Comparison of ENCODE assay signal across 8 mouse cellular contexts in the genomic region with DNA sequence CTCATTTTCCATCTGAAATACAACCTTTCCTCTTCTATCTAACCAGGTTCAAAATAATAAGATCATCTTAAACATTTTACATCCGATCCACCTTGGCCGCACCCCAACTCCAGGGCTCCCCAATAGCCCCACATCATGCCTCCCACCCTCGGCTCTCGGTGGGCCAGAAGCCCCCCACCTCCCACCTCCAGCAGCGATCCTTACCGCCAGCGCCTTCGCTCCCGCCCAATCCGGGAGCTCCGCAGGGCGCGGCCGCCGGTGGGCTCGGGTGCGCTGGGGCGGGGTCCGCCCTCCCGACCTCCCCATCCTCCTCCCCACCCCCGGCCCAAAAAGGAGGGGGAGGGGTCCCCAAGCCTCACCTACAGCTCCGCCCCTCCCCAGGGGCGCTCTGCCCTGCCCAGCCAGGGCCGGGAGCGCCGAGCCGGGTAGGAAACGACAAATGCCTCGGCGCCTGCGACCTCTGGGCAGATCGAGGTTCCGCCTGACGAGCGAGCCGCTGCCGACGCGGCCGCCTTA. TPM values are rescaled to one million over a fixed set of nuclear protein-coding genes. Genes with fewer than 3 reads are reported as not detected.
A peak's percentile ranks its signal among the peaks of the same experiment; 100 is the strongest.
DNase-seq lines count a peak whose midpoint lies in the region; ATAC-seq lines count a peak whose summit lies in the region.

No protein-coding gene starts in this region.

- no peaks in the 10 kb centered on the region for H3K36me3 ChIP-seq in megakaryocyte, embryonic 14.5 days (replicated peaks; ENCODE audit: low read length)
- H3K36me3 ChIP-seq in liver, embryonic 16.5 days (ENCODE audit: control insufficient read depth, insufficient read depth) = no peaks in the 10 kb centered on the region

- peak overlapping the region; percentile 93 for H3K27ac ChIP-seq in liver, embryonic 16.5 days (ENCODE audit: low read length)

- peak overlapping the region; percentile 91 for H3K9ac ChIP-seq in liver, embryonic 16.5 days (ENCODE audit: low read depth, low read length)

- DNase-seq in cerebellum, adult 9-10 months = peak; percentile 75
- no peak for DNase-seq in cerebellum, adult 11 months
- DNase-seq in forelimb bud, embryonic 11.5 days (ENCODE audit: low read depth, low spot score) = peak; percentile 76
- no peak for DNase-seq in frontal cortex, postnatal 10 days (ENCODE audit: low spot score in 2 of 2)
- no peak for DNase-seq in ovary, adult 18-20 months (ENCODE audit: low spot score)

- under 1% methylated on average over 33 of the region's 40 CpGs for WGBS in liver, embryonic 16.5 days (ENCODE audit: insufficient replicate concordance)

- ATAC-seq in megakaryocyte, adult 5-6 weeks (ENCODE audit: poor library complexity, severe bottlenecking) = no peak
- ATAC-seq in liver, embryonic 16.5 days (ENCODE audit: low read depth) = no peak; the same call in 1 of the 2 replicates

- H3K9me3 ChIP-seq in megakaryocyte, embryonic 14.5 days = no peaks in the 10 kb centered on the region
- no peaks in the 10 kb centered on the region for H3K9me3 ChIP-seq in liver, embryonic 16.5 days (replicated peaks; ENCODE audit: control insufficient read depth, low read length)

- H3K27me3 ChIP-seq in megakaryocyte, embryonic 14.5 days (replicated peaks) = no peaks in the 10 kb centered on the region
- no peaks in the 10 kb centered on the region for H3K27me3 ChIP-seq in liver, embryonic 16.5 days (ENCODE audit: control insufficient read depth, insufficient read depth, low read depth, low read length)

- peak overlapping the region; percentile 99 for H3K4me3 ChIP-seq in megakaryocyte, embryonic 14.5 days (replicated peaks)
- H3K4me3 ChIP-seq in liver, embryonic 16.5 days (ENCODE audit: low read depth, low read length) = peak overlapping the region; percentile 89

- peak overlapping the region; percentile 89 for H3K4me2 ChIP-seq in liver, embryonic 16.5 days (ENCODE audit: low read depth, low read length)

- peaks cover 20% of the 10 kb centered on the region for H3K4me1 ChIP-seq in megakaryocyte, embryonic 14.5 days
- H3K4me1 ChIP-seq in liver, embryonic 16.5 days (ENCODE audit: control insufficient read depth, low read depth, low read length) = peaks cover 13% of the 10 kb centered on the region

RNA-seq across cellular contexts. Expression of gene Erc1, which starts 0.4 kb away (rescaled TPM):
- 1.1 and 2.0 TPM in 2 replicates for polyA plus RNA-seq in megakaryocyte, embryonic 14.5 days (2012; ENCODE audit: insufficient read depth, low replicate concordance)
- total RNA-seq in megakaryocyte, adult 5-6 weeks (2015) = 1.0 and 1.3 TPM in 2 replicates
- 2.1 and 5.2 TPM in 2 replicates for total RNA-seq in megakaryocyte, adult 5-6 weeks (2017)
- polyA plus RNA-seq in liver, embryonic 16.5 days (2015; fragmentation: Nextera tagmentation; extraction: Ambion mirVana) = 2.4 and 2.7 TPM in 2 replicates

RNA-seq across cellular contexts. Expression of gene Rad52, which starts 54.9 kb away (rescaled TPM):
- polyA plus RNA-seq in megakaryocyte, embryonic 14.5 days (2012; ENCODE audit: insufficient read depth, low replicate concordance) = 16.3 and 37.0 TPM in 2 replicates
- 19.2 and 19.9 TPM in 2 replicates for total RNA-seq in megakaryocyte, adult 5-6 weeks (2015)
- total RNA-seq in megakaryocyte, adult 5-6 weeks (2017) = 12.4 and 13.2 TPM in 2 replicates
- 8.3 and 8.7 TPM in 2 replicates for polyA plus RNA-seq in liver, embryonic 16.5 days (2015; fragmentation: Nextera tagmentation; extraction: Ambion mirVana)

Comparison
In these comparisons a context has a peak if more than half of its experiments do, and no peak if none do; other contexts are left out.
1. DNase-seq: peak in cerebellum, adult 9-10 months (single experiment) and forelimb bud, embryonic 11.5 days (single experiment); none in cerebellum, adult 11 months (single experiment), frontal cortex, postnatal 10 days (0 of 2) and ovary, adult 18-20 months (single experiment).